Mouse (Mus musculus) heart, embryonic 10.5 days (tissue): ENCODE results near the gene Cyp2d9. TPM values are rescaled to one million over a fixed set of nuclear protein-coding genes. Genes with fewer than 3 reads are reported as not detected.
"Not testable (repeated sequence)": the region's sequence is repeated elsewhere in the genome, so short reads cannot be mapped to it uniquely, and the experiment has no call there.

Source experiments
- DNase-seq: peaks from one replicate; pipeline ENCODE4 v3.0.0-alpha.2; 2017; ENCODE audit warnings: low spot score
- H3K27ac ChIP-seq: fragments of 300-500 bp; sonication (generic); 2 replicates; pipeline ENCODE4 v1.5.1; 2016; ENCODE audit warnings: mild to moderate bottlenecking
- H3K27me3 ChIP-seq: fragments of 300-500 bp; sonication (generic); 2 replicates; pipeline ENCODE4 v1.6.1; 2016; ENCODE audit warnings: mild to moderate bottlenecking; ENCODE audit not compliant: poor library complexity, insufficient read depth, severe bottlenecking
- H3K36me3 ChIP-seq: fragments of 300-500 bp; sonication (generic); 2 replicates; pipeline ENCODE4 v1.6.1; 2016; ENCODE audit warnings: mild to moderate bottlenecking, moderate library complexity
- H3K4me1 ChIP-seq: fragments of 300-500 bp; sonication (generic); 2 replicates; pipeline ENCODE4 v1.6.1; 2016; ENCODE audit warnings: mild to moderate bottlenecking
- H3K4me3 ChIP-seq: fragments of 300-500 bp; sonication (generic); 2 replicates; pipeline ENCODE4 v1.5.1; 2016; ENCODE audit warnings: mild to moderate bottlenecking, moderate library complexity
- H3K9me3 ChIP-seq: fragments of 300-500 bp; sonication (generic); 2 replicates; pipeline ENCODE4 v1.6.1; 2016; ENCODE audit warnings: mild to moderate bottlenecking, moderate library complexity
- WGBS: fragments of 180-500 bp; shearing (Covaris S2); methylation state at CpG from one replicate; pipeline ENCODE4 v1.1.7; 2016; 5-methylcytosine and 5-hydroxymethylcytosine counted together
- microRNA-seq: library from miRNA; unstranded; fragments of <30 nt; microRNA quantifications from one replicate; pipeline ENCODE4, GENCODE M21; 2017
- polyA plus RNA-seq: library from polyadenylated mRNA; unstranded; fragments of >200 nt; fragmentation: Nextera tagmentation; extraction: Ambion mirVana; gene quantifications from 2 replicates; pipeline ENCODE4 v1.2.1, GENCODE M21; 2016

Gene Cyp2d9
- polyA plus RNA-seq, 1 experiment from 2014 or later, result not detected

DNA sequence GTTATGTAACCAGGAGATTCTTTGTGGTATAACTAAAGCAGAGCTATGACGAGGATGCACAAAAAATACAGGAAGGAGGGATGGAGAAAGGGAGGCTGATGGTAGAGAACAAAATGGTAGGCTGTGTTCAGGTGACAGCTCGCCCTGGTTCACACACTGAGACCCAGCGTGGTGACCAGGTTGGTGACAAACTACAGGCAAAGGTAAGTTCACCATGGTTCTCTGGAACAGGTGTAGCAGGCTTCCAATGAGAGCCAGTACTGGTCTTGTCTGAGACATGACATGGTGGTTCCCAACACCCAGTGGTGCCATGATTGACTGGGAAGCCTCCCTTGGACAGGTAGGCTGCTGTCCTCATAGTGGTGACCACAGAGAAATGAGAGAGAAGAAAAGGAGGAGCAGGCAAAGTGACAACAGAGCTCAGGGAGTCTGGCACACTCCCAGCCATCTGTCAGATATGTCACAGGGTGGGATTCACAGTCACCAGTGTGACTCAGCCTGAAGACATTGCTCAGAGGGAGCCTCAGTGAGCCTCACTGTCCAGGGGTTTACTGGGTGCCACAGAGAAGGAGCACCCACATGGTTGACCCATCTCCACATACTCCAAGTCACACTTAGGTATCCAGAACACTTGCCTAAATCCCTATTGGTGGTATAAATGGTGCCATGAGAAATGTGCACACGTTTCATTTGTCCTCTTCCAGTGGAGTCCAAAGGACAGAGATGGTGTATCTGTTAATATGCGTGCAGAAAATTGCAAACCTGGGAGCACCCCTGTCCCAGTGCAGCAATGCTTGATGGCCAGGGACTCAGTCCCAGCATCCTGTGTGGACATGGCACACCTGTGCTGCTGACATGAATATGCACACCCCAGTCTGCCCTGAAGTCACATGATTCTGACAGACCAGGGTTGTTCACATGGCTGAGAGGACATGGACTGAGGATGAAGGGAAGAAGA, 24.1 kb downstream of the Cyp2d9 start:
- Histone ChIP-seq H3K4me3 (no peak overlapping the region), H3K4me1 (no peaks in the 10 kb centered on the region)
- 66% methylated on average over 5 of the region's 5 CpGs for WGBS

DNA sequence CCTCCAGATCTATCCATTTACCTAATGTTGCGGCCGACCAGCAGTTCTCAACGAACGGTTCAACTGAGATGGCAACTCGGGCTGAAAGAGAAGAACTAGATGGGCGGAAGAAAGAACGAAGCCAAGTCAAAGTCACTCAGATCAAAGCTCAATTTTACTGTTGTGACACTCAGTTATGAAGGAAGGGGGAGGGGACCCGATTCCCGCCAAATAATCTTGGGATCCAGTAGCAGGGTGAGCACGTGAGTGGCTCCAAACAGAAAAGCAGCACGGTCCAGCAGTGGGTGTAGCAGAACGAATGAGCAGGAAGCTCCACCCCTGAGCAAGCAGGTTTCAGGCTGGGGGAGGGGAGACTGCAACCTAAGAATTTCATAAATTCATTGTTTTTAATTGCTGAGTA, 26.0 kb downstream of the Cyp2d9 start:
- H3K27me3 ChIP-seq, H3K36me3 ChIP-seq, H3K4me1 ChIP-seq, H3K4me3 ChIP-seq, H3K9me3 ChIP-seq, H3K27ac ChIP-seq: not testable (repeated sequence)
- WGBS, result 78% methylated on average over 12 of the region's 12 CpGs
- peak; percentile 1 for DNase-seq

More for the DNA sequence above, 24.1 kb downstream of the Cyp2d9 start:
- Histone ChIP-seq H3K27ac (no peak overlapping the region), H3K9me3 (no peaks in the 10 kb centered on the region), H3K36me3 (no peaks in the 10 kb centered on the region), H3K27me3 (no peaks in the 10 kb centered on the region)
- peak; percentile 66 for DNase-seq

DNA sequence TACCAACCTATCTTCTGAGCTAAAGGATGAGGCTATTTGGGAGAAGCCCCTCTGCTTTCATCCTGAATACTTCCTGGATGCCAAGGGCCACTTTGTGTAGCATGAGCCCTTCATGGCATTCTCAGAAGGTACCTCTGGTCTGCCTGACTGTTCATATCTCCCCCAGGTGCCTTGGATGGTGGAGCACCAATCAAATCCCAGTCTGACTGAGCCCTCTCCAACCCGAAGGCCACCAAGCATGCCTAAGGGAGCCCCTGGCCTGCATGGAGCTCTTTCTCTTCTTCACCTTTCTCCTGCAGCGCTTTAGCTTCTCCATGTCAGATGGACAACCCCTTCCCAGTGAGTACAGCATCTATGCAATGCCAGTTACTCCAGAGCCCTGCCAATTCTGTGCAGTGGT, 31.5 kb downstream of the Cyp2d9 start:
- Histone ChIP-seq H3K4me1 (no peaks in the 10 kb centered on the region), H3K27me3 (no peaks in the 10 kb centered on the region), H3K36me3 (no peaks in the 10 kb centered on the region), H3K9me3 (no peaks in the 10 kb centered on the region), H3K4me3 (no peak overlapping the region), H3K27ac (no peak overlapping the region)
- peak; percentile 62 for DNase-seq
- WGBS, result 60% methylated on average over 2 of the region's 2 CpGs

DNA sequence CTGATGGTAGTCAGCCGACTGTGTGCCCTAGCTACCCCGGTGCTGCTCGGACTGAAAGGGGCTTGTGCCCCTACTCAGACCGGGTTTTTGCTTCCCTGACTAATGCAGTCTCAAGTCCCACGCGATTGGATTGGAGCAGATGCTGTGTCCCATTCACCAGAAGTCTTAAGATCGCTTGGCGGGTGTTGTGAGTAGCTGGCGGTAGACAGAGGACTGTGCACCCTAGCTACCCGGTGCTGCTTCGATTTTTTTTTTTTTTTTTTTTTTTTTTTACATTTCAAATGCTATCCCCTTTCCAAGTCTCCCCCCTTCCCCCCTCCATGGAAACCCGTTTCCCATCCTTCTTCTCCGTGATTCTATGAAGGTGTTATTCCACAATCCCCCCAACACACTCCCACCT, 61.0 kb downstream of the Cyp2d9 start:
- not testable (repeated sequence) for DNase-seq, H3K4me1 ChIP-seq, H3K27ac ChIP-seq, H3K9me3 ChIP-seq, H3K27me3 ChIP-seq, H3K4me3 ChIP-seq, H3K36me3 ChIP-seq
- WGBS, result 56% methylated on average over 13 of the region's 13 CpGs

Small RNA genes within 50 kb of the gene (microRNA-seq; reads per million reads assigned to microRNA genes)
- gene Gm25990 (not detected), gene Gm27331 (not detected), gene Gm27622 (not detected), gene Gm27825 (not detected), gene Mir7684 (not detected)

Other genes starting within 250 kb of the Cyp2d9 start
- 0.11 and 0.13 TPM in 2 replicates for gene Shisa8, start 220.6 kb upstream of the Cyp2d9 start, polyA plus RNA-seq
- gene Tnfrsf13c, start 209.1 kb upstream of the Cyp2d9 start, polyA plus RNA-seq, result 0.20 TPM in 1 of 2 replicates, not detected in the other
- gene Cenpm, start 188.7 kb upstream of the Cyp2d9 start, polyA plus RNA-seq, result 58.1 and 66.3 TPM in 2 replicates
- gene 1500009C09Rik, start 181.0 kb upstream of the Cyp2d9 start, polyA plus RNA-seq, result not detected in 2 replicates
- 3.7 and 14.0 TPM in 2 replicates for gene Sept3, start 158.5 kb upstream of the Cyp2d9 start, polyA plus RNA-seq
- gene Wbp2nl, start 134.5 kb upstream of the Cyp2d9 start, polyA plus RNA-seq, result 0.28 and 0.65 TPM in 2 replicates
- gene Naga, start 94.5 kb upstream of the Cyp2d9 start, polyA plus RNA-seq, result 28.4 and 32.3 TPM in 2 replicates
- 11.1 and 12.0 TPM in 2 replicates for gene Pheta2, start 94.5 kb upstream of the Cyp2d9 start, polyA plus RNA-seq
- 294 and 304 TPM in 2 replicates for gene Smdt1, start 94.5 kb upstream of the Cyp2d9 start, polyA plus RNA-seq
- 351 and 390 TPM in 2 replicates for gene Ndufa6, start 79.1 kb upstream of the Cyp2d9 start, polyA plus RNA-seq
- gene Cyp2d22, start 53.2 kb upstream of the Cyp2d9 start, polyA plus RNA-seq, result 3.2 and 3.9 TPM in 2 replicates
- gene Cyp2d11, start 39.4 kb upstream of the Cyp2d9 start, polyA plus RNA-seq, result not detected in 2 replicates
- gene Cyp2d10, start 26.2 kb upstream of the Cyp2d9 start, polyA plus RNA-seq, result 0.75 TPM in 1 of 2 replicates, not detected in the other
- not detected in 2 replicates for gene Cyp2d12, start 121.6 kb downstream of the Cyp2d9 start, polyA plus RNA-seq
- gene Cyp2d34, start 187.5 kb downstream of the Cyp2d9 start, polyA plus RNA-seq, result not detected in 2 replicates